Mouse (Mus musculus) heart, embryonic 10.5 days (tissue): ENCODE data around the gene Plxna4. TPM values are rescaled to one million over a fixed set of nuclear protein-coding genes. Genes with fewer than 3 reads are reported as not detected.

ENCODE experiments used
- DNase-seq: peaks from one replicate; pipeline ENCODE4 v3.0.0-alpha.2; 2017; ENCODE audit warnings: low spot score
- H3K27ac ChIP-seq: fragments of 300-500 bp; sonication (generic); 2 replicates; pipeline ENCODE4 v1.5.1; 2016; ENCODE audit warnings: mild to moderate bottlenecking
- H3K27me3 ChIP-seq: fragments of 300-500 bp; sonication (generic); 2 replicates; pipeline ENCODE4 v1.6.1; 2016; ENCODE audit warnings: mild to moderate bottlenecking; ENCODE audit not compliant: poor library complexity, insufficient read depth, severe bottlenecking
- H3K36me3 ChIP-seq: fragments of 300-500 bp; sonication (generic); 2 replicates; pipeline ENCODE4 v1.6.1; 2016; ENCODE audit warnings: mild to moderate bottlenecking, moderate library complexity
- H3K4me1 ChIP-seq: fragments of 300-500 bp; sonication (generic); 2 replicates; pipeline ENCODE4 v1.6.1; 2016; ENCODE audit warnings: mild to moderate bottlenecking
- H3K4me3 ChIP-seq: fragments of 300-500 bp; sonication (generic); 2 replicates; pipeline ENCODE4 v1.5.1; 2016; ENCODE audit warnings: mild to moderate bottlenecking, moderate library complexity
- H3K9me3 ChIP-seq: fragments of 300-500 bp; sonication (generic); 2 replicates; pipeline ENCODE4 v1.6.1; 2016; ENCODE audit warnings: mild to moderate bottlenecking, moderate library complexity
- WGBS: fragments of 180-500 bp; shearing (Covaris S2); methylation state at CpG from one replicate; pipeline ENCODE4 v1.1.7; 2016; 5-methylcytosine and 5-hydroxymethylcytosine counted together
- polyA plus RNA-seq: library from polyadenylated mRNA; unstranded; fragments of >200 nt; fragmentation: Nextera tagmentation; extraction: Ambion mirVana; gene quantifications from 2 replicates; pipeline ENCODE4 v1.2.1, GENCODE M21; 2016

The Plxna4 gene
- polyA plus RNA-seq, 1 experiment from 2014 or later, result 7.8 TPM

GRCm38 (mm10) chr6:32317470-32317869 lies 270.5 kb downstream of the Plxna4 start:
- no peak for DNase-seq
- WGBS, result 84% methylated on average over 8 of the region's 8 CpGs
- H3K4me1 ChIP-seq, result 0 out of 2 replicates have a peak, but pooled peaks cover 14% of the 10 kb centered on the region

DNA sequence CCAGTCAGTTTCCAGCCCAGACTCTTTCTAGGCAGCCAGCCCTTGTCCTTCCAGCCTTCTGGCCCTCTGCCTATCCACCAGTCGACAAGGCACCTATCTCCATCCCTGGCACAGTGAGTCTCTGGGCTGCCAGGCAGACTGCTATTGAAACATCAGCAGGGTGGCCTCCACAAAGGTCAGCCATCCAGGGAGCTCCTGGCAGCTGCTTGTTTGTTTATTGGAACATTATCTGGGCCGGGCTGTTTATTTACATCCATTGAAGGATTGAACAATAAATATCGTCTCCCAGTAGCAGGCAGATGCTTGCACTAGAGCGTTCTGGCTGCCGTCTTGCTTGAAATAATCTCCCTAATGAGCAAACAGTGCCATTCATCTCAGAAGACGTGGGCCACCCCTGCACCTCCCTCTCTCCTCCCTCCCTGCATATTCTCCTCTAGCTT lies 273.0 kb downstream of the Plxna4 start:
- 0 out of 2 replicates have a peak, but pooled peaks cover 7% of the 10 kb centered on the region for H3K4me1 ChIP-seq
- no peak for DNase-seq
- WGBS, result 52% methylated on average over 6 of the region's 6 CpGs
- H3K27ac ChIP-seq, result no peak overlapping the region
- H3K4me3 ChIP-seq, result no peak overlapping the region
- H3K9me3 ChIP-seq, result no peaks in the 10 kb centered on the region
- no peaks in the 10 kb centered on the region for H3K27me3 ChIP-seq
- H3K36me3 ChIP-seq, result no peaks in the 10 kb centered on the region

More at GRCm38 (mm10) chr6:32317470-32317869, 270.5 kb downstream of the Plxna4 start:
- H3K36me3 ChIP-seq, result no peaks in the 10 kb centered on the region
- no peaks in the 10 kb centered on the region for H3K9me3 ChIP-seq
- H3K27me3 ChIP-seq, result no peaks in the 10 kb centered on the region
- no peak overlapping the region for H3K27ac ChIP-seq
- H3K4me3 ChIP-seq, result no peak overlapping the region

GRCm38 (mm10) chr6:32309147-32309546 lies 278.8 kb downstream of the Plxna4 start:
- H3K4me1 ChIP-seq, result no peaks in the 10 kb centered on the region
- no peak overlapping the region for H3K4me3 ChIP-seq
- DNase-seq, result no peak
- no peak overlapping the region for H3K27ac ChIP-seq
- WGBS, result 90% methylated on average over 4 of the region's 4 CpGs
- no peaks in the 10 kb centered on the region for H3K9me3 ChIP-seq
- no peaks in the 10 kb centered on the region for H3K36me3 ChIP-seq
- H3K27me3 ChIP-seq, result no peaks in the 10 kb centered on the region

DNA sequence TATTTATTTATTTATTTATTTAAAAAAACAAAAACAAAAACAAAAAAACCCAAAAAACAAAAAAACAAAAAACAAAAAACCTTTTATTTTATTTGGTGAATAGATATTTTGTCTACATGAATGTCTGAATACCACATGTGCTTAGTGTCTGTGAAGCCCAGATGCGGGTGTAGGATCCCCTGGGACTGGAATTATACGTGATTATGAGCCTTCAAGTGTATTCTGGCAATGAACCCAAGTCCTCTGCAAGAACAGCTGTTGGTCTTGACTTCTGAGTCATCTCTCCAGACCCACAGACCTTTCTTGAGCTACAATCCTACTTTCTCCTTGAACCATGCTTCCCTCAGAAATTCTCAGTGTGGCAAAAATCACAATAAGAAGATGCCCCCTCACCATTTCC lies 287.4 kb downstream of the Plxna4 start:
- WGBS, result 85% methylated on average over 2 of the region's 2 CpGs
- Histone ChIP-seq H3K4me1 (no peaks in the 10 kb centered on the region), H3K4me3 (no peak overlapping the region), H3K27ac (no peak overlapping the region), H3K36me3 (no peaks in the 10 kb centered on the region), H3K9me3 (no peaks in the 10 kb centered on the region), H3K27me3 (no peaks in the 10 kb centered on the region)
- DNase-seq, result no peak

- no peak for DNase-seq
- no peaks in the 10 kb centered on the region for H3K27me3 ChIP-seq
- H3K9me3 ChIP-seq, result no peaks in the 10 kb centered on the region
- no peak overlapping the region for H3K4me3 ChIP-seq
- no peak overlapping the region for H3K27ac ChIP-seq
- H3K4me1 ChIP-seq, result no peaks in the 10 kb centered on the region
- H3K36me3 ChIP-seq, result no peaks in the 10 kb centered on the region
These were observed 306.5 kb downstream of the Plxna4 start for GRCm38 (mm10) chr6:32281457-32281856.

DNA sequence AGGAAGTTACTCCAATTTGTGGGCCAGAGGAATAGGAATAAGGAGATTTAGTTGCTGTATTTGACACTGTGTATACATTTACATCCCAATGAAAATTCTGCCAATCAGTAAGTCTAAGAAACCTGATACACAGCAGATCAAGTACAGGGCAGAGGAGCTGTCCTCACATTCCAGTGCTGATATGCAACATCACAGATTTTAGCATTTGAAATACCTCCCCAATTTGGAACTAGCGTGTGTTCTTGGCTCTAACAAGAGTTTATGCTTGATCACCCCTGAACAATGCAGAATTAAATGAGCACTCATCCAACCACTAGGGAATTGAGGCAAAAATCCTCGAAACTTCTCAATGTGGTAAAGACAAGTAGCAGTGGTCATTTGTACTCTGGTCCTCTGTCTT lies 307.3 kb downstream of the Plxna4 start:
- WGBS, result 60% methylated on average over 2 of the region's 2 CpGs
- H3K36me3 ChIP-seq, result no peaks in the 10 kb centered on the region
- no peaks in the 10 kb centered on the region for H3K9me3 ChIP-seq
- H3K27me3 ChIP-seq, result no peaks in the 10 kb centered on the region
- no peak overlapping the region for H3K4me3 ChIP-seq
- H3K4me1 ChIP-seq, result no peaks in the 10 kb centered on the region
- no peak for DNase-seq
- no peak overlapping the region for H3K27ac ChIP-seq

DNA sequence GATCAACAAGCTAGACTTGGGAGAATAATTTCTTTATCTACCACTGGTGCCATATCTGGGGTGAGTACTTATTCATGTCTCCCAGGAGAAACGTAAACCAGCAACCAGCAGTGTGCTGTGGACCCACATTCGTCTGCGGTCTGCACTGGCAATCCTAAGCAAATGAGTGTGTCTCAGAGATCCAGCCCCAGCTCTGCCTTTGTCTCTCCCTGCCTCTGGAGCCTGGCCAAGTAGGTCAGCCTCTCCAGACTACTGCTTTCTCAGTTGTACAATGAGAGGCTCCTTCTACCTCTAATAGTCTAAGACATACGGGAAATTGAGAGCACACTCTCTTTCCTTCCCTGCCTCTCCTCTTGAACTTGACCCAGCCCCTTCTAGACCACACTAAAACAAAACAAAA lies 316.5 kb downstream of the Plxna4 start:
- H3K4me3 ChIP-seq, result no peak overlapping the region
- WGBS, result 82% methylated on average over 4 of the region's 4 CpGs
- no peak for DNase-seq
- no peaks in the 10 kb centered on the region for H3K27me3 ChIP-seq
- no peak overlapping the region for H3K27ac ChIP-seq
- no peaks in the 10 kb centered on the region; the same call in 1 of the 2 replicates for H3K36me3 ChIP-seq
- H3K9me3 ChIP-seq, result no peaks in the 10 kb centered on the region
- H3K4me1 ChIP-seq, result no peaks in the 10 kb centered on the region

DNA sequence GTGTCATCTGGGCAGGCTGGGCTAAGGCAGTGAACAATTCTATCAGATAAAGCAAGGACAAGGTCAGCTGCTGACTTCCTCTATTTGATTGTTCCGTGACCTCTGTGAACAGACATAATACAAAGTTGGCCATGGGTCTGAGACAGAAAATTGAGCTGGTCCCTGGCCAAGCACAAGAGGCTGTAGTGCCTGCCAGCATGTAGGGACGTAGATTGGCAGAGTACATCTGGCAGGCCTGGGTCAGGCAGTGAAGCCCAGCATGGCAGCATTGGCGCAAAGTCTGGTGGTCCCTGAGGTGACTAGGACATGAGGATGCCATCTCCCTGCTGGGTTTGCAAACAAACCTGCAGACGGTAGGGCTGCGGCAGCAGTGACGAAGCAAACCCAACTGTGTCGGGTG lies 321.9 kb downstream of the Plxna4 start:
- Histone ChIP-seq H3K9me3 (no peaks in the 10 kb centered on the region), H3K27me3 (no peaks in the 10 kb centered on the region), H3K4me1 (peaks cover 14% of the 10 kb centered on the region), H3K27ac (no peak overlapping the region), H3K4me3 (no peak overlapping the region), H3K36me3 (no peaks in the 10 kb centered on the region; the same call in 1 of the 2 replicates)
- DNase-seq, result no peak
- 80% methylated on average over 7 of the region's 7 CpGs for WGBS

DNA sequence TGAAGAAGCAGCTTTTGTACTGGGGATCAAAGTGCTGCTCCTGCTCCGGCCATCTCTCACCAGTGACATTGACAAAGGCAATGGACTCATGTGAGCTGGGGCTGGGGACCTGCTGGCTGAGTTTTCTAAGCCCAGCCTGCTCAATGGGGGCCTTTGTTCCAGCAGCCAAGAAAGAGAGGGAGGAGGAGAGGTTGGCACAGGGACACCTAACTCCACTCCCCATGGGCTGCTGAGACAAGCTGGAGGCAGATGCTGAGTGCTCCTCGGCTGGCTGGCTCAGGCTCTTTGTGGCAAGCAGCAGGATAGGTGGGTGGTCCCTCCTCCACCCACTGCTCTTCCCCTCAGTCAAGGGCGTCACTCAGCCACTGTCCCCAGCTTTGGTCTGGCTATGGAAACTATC lies 326.7 kb downstream of the Plxna4 start:
- Histone ChIP-seq H3K9me3 (no peaks in the 10 kb centered on the region), H3K4me1 (peaks cover 14% of the 10 kb centered on the region), H3K27ac (no peak overlapping the region), H3K4me3 (no peak overlapping the region), H3K27me3 (no peaks in the 10 kb centered on the region), H3K36me3 (no peaks in the 10 kb centered on the region)
- DNase-seq, result no peak
- WGBS, result 51% methylated on average over 3 of the region's 3 CpGs

DNA sequence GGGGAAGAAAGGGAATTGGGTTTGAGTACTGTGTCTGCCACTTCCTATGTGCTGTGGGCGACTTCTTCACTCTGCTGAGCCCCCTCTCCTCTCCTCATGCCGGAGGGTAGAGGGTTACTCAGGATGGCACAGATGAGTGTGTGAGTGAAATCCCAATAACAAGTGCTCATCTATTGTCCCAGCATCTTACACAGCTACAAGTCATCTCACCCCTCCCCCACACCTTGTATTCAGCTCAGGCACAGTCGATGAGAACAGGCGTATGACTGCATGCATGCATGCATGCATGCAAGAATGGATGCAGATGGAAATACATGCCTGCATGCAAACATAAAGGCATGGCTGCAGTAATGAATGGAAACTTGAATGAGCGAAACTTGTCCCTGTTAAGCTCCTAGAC lies 327.7 kb downstream of the Plxna4 start:
- no peaks in the 10 kb centered on the region for H3K9me3 ChIP-seq
- DNase-seq, result no peak
- no peaks in the 10 kb centered on the region for H3K27me3 ChIP-seq
- H3K4me3 ChIP-seq, result no peak overlapping the region
- H3K36me3 ChIP-seq, result no peaks in the 10 kb centered on the region
- no peak overlapping the region for H3K27ac ChIP-seq
- peaks cover 8% of the 10 kb centered on the region for H3K4me1 ChIP-seq
- 83% methylated on average over 5 of the region's 5 CpGs for WGBS

DNA sequence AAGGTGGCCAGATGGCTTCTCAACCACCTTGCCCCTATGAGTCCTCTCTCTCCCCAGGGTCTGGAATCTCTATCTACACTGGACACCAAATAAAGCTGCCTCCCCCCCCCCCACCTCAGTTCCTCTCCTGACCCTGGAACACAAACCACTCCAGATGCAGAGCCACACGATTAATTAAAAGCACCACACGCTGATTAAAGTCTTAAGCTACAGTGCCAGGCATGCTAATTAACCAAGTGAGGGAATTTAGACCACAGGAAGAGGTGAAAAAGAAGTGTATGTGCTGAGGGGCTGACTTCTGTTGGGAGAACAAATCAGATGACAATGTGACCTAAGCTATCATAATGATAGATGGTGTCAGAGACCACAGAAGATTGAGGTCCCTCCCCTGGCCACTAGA lies 332.8 kb downstream of the Plxna4 start:
- Histone ChIP-seq H3K9me3 (no peaks in the 10 kb centered on the region), H3K27ac (no peak overlapping the region), H3K36me3 (no peaks in the 10 kb centered on the region), H3K4me3 (no peak overlapping the region), H3K27me3 (no peaks in the 10 kb centered on the region), H3K4me1 (no peaks in the 10 kb centered on the region)
- 58% methylated on average over 2 of the region's 2 CpGs for WGBS
- DNase-seq, result no peak

- H3K27me3 ChIP-seq, result no peaks in the 10 kb centered on the region
- no peaks in the 10 kb centered on the region for H3K9me3 ChIP-seq
- H3K4me1 ChIP-seq, result peaks cover 6% of the 10 kb centered on the region; the same call in 1 of the 2 replicates
- no peak overlapping the region for H3K27ac ChIP-seq
- DNase-seq, result no peak
- H3K36me3 ChIP-seq, result no peaks in the 10 kb centered on the region
- WGBS, result 86% methylated on average over 7 of the region's 7 CpGs
- H3K4me3 ChIP-seq, result no peak overlapping the region
These were observed 335.8 kb downstream of the Plxna4 start for GRCm38 (mm10) chr6:32252168-32252567.

- 86% methylated on average over 10 of the region's 10 CpGs for WGBS
- no peak overlapping the region for H3K27ac ChIP-seq
- DNase-seq, result no peak
These were observed 336.3 kb downstream of the Plxna4 start for GRCm38 (mm10) chr6:32251674-32252073.

GRCm38 (mm10) chr6:32246036-32246435 lies 342.0 kb downstream of the Plxna4 start:
- H3K36me3 ChIP-seq, result no peaks in the 10 kb centered on the region
- H3K9me3 ChIP-seq, result no peaks in the 10 kb centered on the region
- DNase-seq, result no peak
- no peaks in the 10 kb centered on the region for H3K27me3 ChIP-seq
- 66% methylated on average over 6 of the region's 6 CpGs for WGBS
- no peak overlapping the region for H3K4me3 ChIP-seq
- peaks cover 20% of the 10 kb centered on the region for H3K4me1 ChIP-seq
- H3K27ac ChIP-seq, result no peak overlapping the region

More at GRCm38 (mm10) chr6:32251674-32252073, 336.3 kb downstream of the Plxna4 start:
- H3K27me3 ChIP-seq, result no peaks in the 10 kb centered on the region
- no peaks in the 10 kb centered on the region for H3K36me3 ChIP-seq
- H3K4me1 ChIP-seq, result peaks cover 7% of the 10 kb centered on the region
- H3K4me3 ChIP-seq, result no peak overlapping the region
- H3K9me3 ChIP-seq, result no peaks in the 10 kb centered on the region
